Mouse (Mus musculus): ENCODE results near the gene Fmnl2. TPM values are rescaled to one million over a fixed set of nuclear protein-coding genes. Genes with fewer than 3 reads are reported as not detected.

Fmnl2 gene
- polyA plus RNA-seq, 1 experiment from 2014 or later = 10.2 TPM

DNA sequence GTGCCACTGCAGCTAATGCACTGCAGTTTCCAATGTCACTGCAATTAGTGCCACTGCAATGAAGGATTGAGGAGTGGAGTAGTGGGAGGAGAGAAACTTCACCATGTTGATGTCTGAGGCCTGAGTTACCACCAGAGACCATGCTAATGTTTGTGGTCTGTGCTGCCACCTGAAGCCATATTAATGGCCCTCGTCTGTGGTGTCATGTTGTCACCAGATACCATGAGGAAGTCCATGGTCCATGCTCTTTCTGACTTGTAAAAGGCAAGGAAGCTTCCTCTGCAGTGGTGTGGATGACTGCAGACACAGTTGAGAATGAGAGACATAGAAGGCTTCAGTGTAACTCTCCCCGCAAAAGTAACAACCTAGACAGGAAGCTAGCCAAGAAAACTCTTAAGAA, 26.1 kb upstream of the Fmnl2 start:
- H3K4me3 ChIP-seq (ENCODE audit: low read depth, low read length) = no peak overlapping the region
- no peak for ATAC-seq (ENCODE audit: insufficient number of reproducible peaks, insufficient read depth, low FRiP score, low read depth)
- no peak overlapping the region for H3K27ac ChIP-seq (ENCODE audit: low read length)
- H3K4me1 ChIP-seq (ENCODE audit: control insufficient read depth, insufficient read depth, low read length) = no peaks in the 10 kb centered on the region
- H3K36me3 ChIP-seq (ENCODE audit: control insufficient read depth, insufficient read depth, low read length) = no peaks in the 10 kb centered on the region
- no peaks in the 10 kb centered on the region for H3K9me3 ChIP-seq (ENCODE audit: control insufficient read depth, low read depth, low read length)
- no peaks in the 10 kb centered on the region for H3K27me3 ChIP-seq (ENCODE audit: control insufficient read depth, insufficient read depth, low read length)
- no peak overlapping the region for H3K9ac ChIP-seq (replicated peaks; ENCODE audit: low read depth, low read length)
- WGBS = 84% methylated on average over 2 of the region's 2 CpGs
- H3K4me2 ChIP-seq (replicated peaks; ENCODE audit: low read depth, low read length) = no peak overlapping the region

DNA sequence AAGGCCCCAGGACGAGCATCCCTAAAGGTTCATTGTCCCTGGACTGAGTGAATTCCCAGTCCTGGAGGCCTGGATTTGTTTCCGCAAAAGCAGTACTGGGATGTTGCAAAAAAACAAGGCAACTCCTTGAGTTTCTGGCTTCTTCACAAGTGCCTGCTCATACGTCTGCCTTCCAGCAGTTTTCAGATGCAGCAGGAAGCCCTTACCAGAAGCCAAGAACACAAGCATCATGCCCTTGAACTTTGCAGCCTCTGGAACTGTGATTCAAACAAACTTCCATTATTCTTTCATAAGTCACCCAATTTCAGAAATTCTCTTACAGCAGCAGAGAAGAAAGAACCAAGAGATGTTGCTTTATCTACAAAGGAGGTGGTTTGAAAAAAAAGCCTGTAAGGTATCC, 21.9 kb upstream of the Fmnl2 start:
- H3K27ac ChIP-seq (ENCODE audit: low read length) = no peak overlapping the region
- ATAC-seq (ENCODE audit: insufficient number of reproducible peaks, insufficient read depth, low FRiP score, low read depth) = no peak
- 70% methylated on average over 3 of the region's 3 CpGs for WGBS
- H3K4me2 ChIP-seq (replicated peaks; ENCODE audit: low read depth, low read length) = no peak overlapping the region
- no peak overlapping the region for H3K9ac ChIP-seq (replicated peaks; ENCODE audit: low read depth, low read length)
- H3K36me3 ChIP-seq (ENCODE audit: control insufficient read depth, insufficient read depth, low read length) = no peaks in the 10 kb centered on the region
- no peaks in the 10 kb centered on the region for H3K27me3 ChIP-seq (ENCODE audit: control insufficient read depth, insufficient read depth, low read length)
- no peak overlapping the region for H3K4me3 ChIP-seq (ENCODE audit: low read depth, low read length)
- H3K9me3 ChIP-seq (ENCODE audit: control insufficient read depth, low read depth, low read length) = no peaks in the 10 kb centered on the region
- no peaks in the 10 kb centered on the region for H3K4me1 ChIP-seq (ENCODE audit: control insufficient read depth, insufficient read depth, low read length)

DNA sequence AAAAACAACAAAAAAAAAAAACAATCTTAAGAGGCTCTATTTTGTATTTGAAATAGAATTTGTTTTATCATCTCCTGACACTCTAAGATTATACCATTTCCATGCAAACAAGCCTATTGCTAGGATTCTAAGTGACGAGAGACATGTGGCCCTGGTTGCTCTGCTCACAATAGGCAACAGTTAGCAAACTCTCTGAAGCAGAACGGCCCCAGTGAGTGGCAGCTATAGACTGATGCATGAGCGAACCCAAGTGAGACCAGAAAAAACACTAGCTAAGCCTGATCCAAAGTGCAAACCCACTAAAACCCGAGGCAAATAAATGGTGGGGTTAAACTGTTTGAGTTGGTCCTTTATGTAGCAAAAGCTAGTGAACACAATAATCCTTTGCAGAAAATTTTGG, 18.6 kb upstream of the Fmnl2 start:
- no peaks in the 10 kb centered on the region for H3K4me1 ChIP-seq (ENCODE audit: control insufficient read depth, insufficient read depth, low read length)
- no peak overlapping the region for H3K27ac ChIP-seq (ENCODE audit: low read length)
- H3K4me2 ChIP-seq (replicated peaks; ENCODE audit: low read depth, low read length) = no peak overlapping the region
- 70% methylated on average over 4 of the region's 4 CpGs for WGBS
- no peak overlapping the region for H3K9ac ChIP-seq (replicated peaks; ENCODE audit: low read depth, low read length)
- H3K27me3 ChIP-seq (ENCODE audit: control insufficient read depth, insufficient read depth, low read length) = no peaks in the 10 kb centered on the region
- no peak for ATAC-seq (ENCODE audit: insufficient number of reproducible peaks, insufficient read depth, low FRiP score, low read depth)
- H3K4me3 ChIP-seq (ENCODE audit: low read depth, low read length) = no peak overlapping the region
- H3K9me3 ChIP-seq (ENCODE audit: control insufficient read depth, low read depth, low read length) = no peaks in the 10 kb centered on the region
- H3K36me3 ChIP-seq (ENCODE audit: control insufficient read depth, insufficient read depth, low read length) = no peaks in the 10 kb centered on the region

DNA sequence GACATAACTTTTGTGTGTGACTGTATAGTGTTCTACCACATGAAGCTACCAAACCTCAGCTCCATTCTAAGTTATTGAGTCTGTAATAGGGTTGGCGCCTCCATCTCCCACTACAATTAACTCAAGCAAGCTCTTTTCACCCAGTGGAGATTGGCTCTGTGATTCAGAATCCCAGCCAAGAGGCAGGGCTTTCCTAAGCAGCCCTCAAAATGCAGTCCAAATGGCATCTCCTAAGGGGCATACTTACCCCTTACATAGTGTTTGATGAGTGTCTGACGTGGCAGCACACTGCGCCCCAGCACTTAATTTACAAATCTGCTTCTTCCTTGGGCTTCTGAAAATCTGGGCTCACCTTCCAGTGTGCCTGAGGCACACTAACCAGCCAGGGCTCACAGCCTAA, 17.8 kb upstream of the Fmnl2 start:
- no peak for ATAC-seq (ENCODE audit: insufficient number of reproducible peaks, insufficient read depth, low FRiP score, low read depth)
- no peak overlapping the region for H3K4me2 ChIP-seq (replicated peaks; ENCODE audit: low read depth, low read length)
- no peaks in the 10 kb centered on the region for H3K4me1 ChIP-seq (ENCODE audit: control insufficient read depth, insufficient read depth, low read length)
- no peaks in the 10 kb centered on the region for H3K36me3 ChIP-seq (ENCODE audit: control insufficient read depth, insufficient read depth, low read length)
- H3K27ac ChIP-seq (ENCODE audit: low read length) = no peak overlapping the region
- H3K9ac ChIP-seq (replicated peaks; ENCODE audit: low read depth, low read length) = no peak overlapping the region
- 82% methylated on average over 3 of the region's 3 CpGs for WGBS
- no peaks in the 10 kb centered on the region for H3K27me3 ChIP-seq (ENCODE audit: control insufficient read depth, insufficient read depth, low read length)
- no peak overlapping the region for H3K4me3 ChIP-seq (ENCODE audit: low read depth, low read length)
- no peaks in the 10 kb centered on the region for H3K9me3 ChIP-seq (ENCODE audit: control insufficient read depth, low read depth, low read length)

DNA sequence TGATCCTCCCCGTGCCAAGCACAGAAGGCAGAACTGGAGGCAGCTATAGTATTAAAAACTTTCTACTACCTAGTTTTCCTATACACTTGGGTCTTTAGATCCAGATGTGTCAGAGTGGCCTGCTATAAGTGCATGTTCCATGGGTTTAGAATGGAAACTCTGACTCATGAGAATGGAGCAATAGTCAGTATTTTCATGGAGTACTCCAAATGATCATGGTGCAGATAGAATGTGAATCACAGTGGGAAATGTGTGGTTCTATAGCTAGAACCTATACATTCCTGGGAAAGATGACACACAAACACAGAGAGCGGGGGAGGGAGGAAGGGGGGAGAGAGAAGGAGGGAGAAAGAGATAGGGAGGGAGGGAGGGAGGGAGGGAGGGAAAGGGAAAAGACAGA, 13.8 kb upstream of the Fmnl2 start:
- no peak for ATAC-seq (ENCODE audit: insufficient number of reproducible peaks, insufficient read depth, low FRiP score, low read depth)
- Histone ChIP-seq H3K27ac (ENCODE audit: low read length) (no peak overlapping the region), H3K36me3 (ENCODE audit: control insufficient read depth, insufficient read depth, low read length) (no peaks in the 10 kb centered on the region), H3K4me2 (replicated peaks; ENCODE audit: low read depth, low read length) (no peak overlapping the region), H3K4me1 (ENCODE audit: control insufficient read depth, insufficient read depth, low read length) (no peaks in the 10 kb centered on the region), H3K9me3 (ENCODE audit: control insufficient read depth, low read depth, low read length) (no peaks in the 10 kb centered on the region), H3K4me3 (ENCODE audit: low read depth, low read length) (no peak overlapping the region), H3K9ac (replicated peaks; ENCODE audit: low read depth, low read length) (no peak overlapping the region), H3K27me3 (ENCODE audit: control insufficient read depth, insufficient read depth, low read length) (no peaks in the 10 kb centered on the region)
- WGBS = 71% methylated on average over 2 of the region's 2 CpGs

DNA sequence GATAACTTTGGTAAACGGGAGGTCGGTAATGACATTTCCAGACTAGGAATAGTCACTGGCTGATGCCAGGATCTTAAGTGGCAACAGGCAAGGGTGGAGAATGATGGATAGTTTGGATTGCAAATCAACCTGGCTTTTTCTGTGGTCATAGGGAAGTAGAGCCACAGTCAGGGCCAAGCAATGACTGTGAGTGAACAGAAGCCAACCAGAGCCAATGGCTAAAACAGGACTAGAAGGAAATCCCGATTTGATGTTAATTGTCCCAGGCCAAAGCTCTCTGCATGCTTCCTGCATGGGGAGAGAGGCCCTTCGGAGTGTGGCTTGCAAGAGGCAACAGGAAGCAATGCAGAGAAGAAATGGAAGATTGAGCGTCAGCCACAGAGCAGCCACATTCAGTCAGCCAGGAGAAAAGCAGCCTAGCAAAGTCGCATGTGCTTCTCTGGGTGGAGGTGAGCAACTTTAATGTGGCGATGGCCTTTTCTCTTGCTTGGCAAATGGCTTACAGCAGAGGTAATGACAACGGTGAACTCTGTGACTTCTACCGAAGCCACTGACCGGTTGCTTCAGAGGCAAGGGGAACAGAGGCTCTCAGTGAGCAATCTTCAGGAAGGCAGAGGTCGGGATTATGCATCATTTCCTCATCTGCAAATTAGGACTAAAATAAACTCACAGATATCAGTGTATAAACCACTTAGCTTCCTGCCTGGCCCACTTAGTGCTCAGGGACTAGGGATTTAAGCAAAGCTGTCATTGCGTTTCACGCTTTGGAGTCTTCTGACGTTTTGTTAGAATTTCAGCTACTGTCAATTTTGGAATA, 12.5 kb upstream of the Fmnl2 start:
- no peaks in the 10 kb centered on the region for H3K4me1 ChIP-seq (ENCODE audit: control insufficient read depth, insufficient read depth, low read length)
- H3K36me3 ChIP-seq (ENCODE audit: control insufficient read depth, insufficient read depth, low read length) = no peaks in the 10 kb centered on the region
- H3K27me3 ChIP-seq (ENCODE audit: control insufficient read depth, insufficient read depth, low read length) = no peaks in the 10 kb centered on the region
- H3K9me3 ChIP-seq (ENCODE audit: control insufficient read depth, low read depth, low read length) = no peaks in the 10 kb centered on the region
- no peak overlapping the region for H3K4me2 ChIP-seq (replicated peaks; ENCODE audit: low read depth, low read length)
- ATAC-seq (ENCODE audit: insufficient number of reproducible peaks, insufficient read depth, low FRiP score, low read depth) = no peak
- H3K27ac ChIP-seq (ENCODE audit: low read length) = no peak overlapping the region
- H3K9ac ChIP-seq (replicated peaks; ENCODE audit: low read depth, low read length) = no peak overlapping the region
- 53% methylated on average over 14 of the region's 14 CpGs for WGBS
- no peak overlapping the region for H3K4me3 ChIP-seq (ENCODE audit: low read depth, low read length)

DNA sequence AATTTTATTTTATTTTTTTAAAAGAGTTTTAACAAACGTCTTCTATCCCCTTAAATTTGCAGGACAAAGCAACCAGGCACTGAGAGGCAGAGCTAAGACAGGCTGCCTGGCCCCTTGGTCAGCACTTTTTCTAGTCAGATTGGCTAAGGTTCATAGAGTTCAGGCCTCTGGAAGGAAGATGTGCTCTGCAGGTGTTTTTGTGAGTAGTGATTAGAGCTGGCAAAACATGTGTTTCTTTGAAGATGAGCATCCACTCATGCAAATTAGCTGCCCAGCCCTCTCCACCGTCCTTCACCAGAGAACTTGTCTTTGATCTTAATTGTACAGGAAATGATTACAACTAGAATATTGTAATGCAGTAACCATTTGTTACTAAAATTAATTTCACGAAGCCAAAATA, 11.2 kb upstream of the Fmnl2 start:
- Histone ChIP-seq H3K9ac (replicated peaks; ENCODE audit: low read depth, low read length) (no peak overlapping the region), H3K9me3 (ENCODE audit: control insufficient read depth, low read depth, low read length) (no peaks in the 10 kb centered on the region), H3K27ac (ENCODE audit: low read length) (no peak overlapping the region), H3K4me3 (ENCODE audit: low read depth, low read length) (no peak overlapping the region), H3K4me2 (replicated peaks; ENCODE audit: low read depth, low read length) (no peak overlapping the region), H3K27me3 (ENCODE audit: control insufficient read depth, insufficient read depth, low read length) (no peaks in the 10 kb centered on the region), H3K4me1 (ENCODE audit: control insufficient read depth, insufficient read depth, low read length) (no peaks in the 10 kb centered on the region), H3K36me3 (ENCODE audit: control insufficient read depth, insufficient read depth, low read length) (no peaks in the 10 kb centered on the region)
- ATAC-seq (ENCODE audit: insufficient number of reproducible peaks, insufficient read depth, low FRiP score, low read depth) = no peak
- 61% methylated on average over 3 of the region's 3 CpGs for WGBS

DNA sequence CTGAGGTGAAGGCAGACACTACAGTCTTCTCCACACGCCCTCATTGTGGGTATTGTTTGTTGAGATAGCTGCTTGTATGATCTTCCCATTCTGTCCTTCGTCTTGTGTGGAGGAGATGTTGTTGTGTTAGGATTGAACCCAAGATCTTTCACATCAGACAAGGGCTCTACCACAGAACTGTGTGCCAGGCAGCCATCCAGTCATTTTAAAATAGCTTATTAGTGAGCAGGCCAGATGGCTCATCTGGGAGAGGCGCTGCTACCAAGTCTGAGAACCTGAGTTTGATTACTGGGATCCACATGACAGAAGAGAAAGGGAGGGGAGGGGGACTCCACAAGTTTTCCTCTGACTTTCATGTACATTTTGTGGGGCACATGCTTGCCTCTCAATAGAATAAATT, 8.6 kb upstream of the Fmnl2 start:
- no peak for ATAC-seq (ENCODE audit: insufficient number of reproducible peaks, insufficient read depth, low FRiP score, low read depth)
- Histone ChIP-seq H3K9ac (replicated peaks; ENCODE audit: low read depth, low read length) (no peak overlapping the region), H3K27ac (ENCODE audit: low read length) (no peak overlapping the region), H3K9me3 (ENCODE audit: control insufficient read depth, low read depth, low read length) (no peaks in the 10 kb centered on the region), H3K27me3 (ENCODE audit: control insufficient read depth, insufficient read depth, low read length) (no peaks in the 10 kb centered on the region), H3K4me3 (ENCODE audit: low read depth, low read length) (no peak overlapping the region), H3K4me1 (ENCODE audit: control insufficient read depth, insufficient read depth, low read length) (no peaks in the 10 kb centered on the region), H3K36me3 (ENCODE audit: control insufficient read depth, insufficient read depth, low read length) (no peaks in the 10 kb centered on the region), H3K4me2 (replicated peaks; ENCODE audit: low read depth, low read length) (no peak overlapping the region)
- 82% methylated on average over 3 of the region's 3 CpGs for WGBS

Measured in stomach, embryonic 14.5 days (tissue).